Mouse (Mus musculus) neural tube, embryonic 14.5 days (tissue): ENCODE data around the gene Ntf3. TPM values are rescaled to one million over a fixed set of nuclear protein-coding genes. Genes with fewer than 3 reads are reported as not detected.

Experiments used
- ATAC-seq: fragments of 200-750 bp; cut with Nextera tagmentation; 2 replicates; pipeline ENCODE4 v1.8.0; 2017; ENCODE audit warnings: low read depth, mild to moderate bottlenecking, moderate TSS enrichment, moderate library complexity
- H3K27ac ChIP-seq: fragments of 300-500 bp; sonication (generic); 2 replicates; pipeline ENCODE4 v1.5.1; 2014; ENCODE audit warnings: low read depth, mild to moderate bottlenecking, control low read depth, low read length, moderate library complexity, mixed read lengths
- H3K27me3 ChIP-seq: fragments of 300-500 bp; sonication (generic); 2 replicates; pipeline ENCODE4 v1.6.1; 2014; ENCODE audit warnings: low read length; ENCODE audit not compliant: control insufficient read depth, insufficient read depth
- H3K36me3 ChIP-seq: fragments of 300-500 bp; sonication (generic); 2 replicates; pipeline ENCODE4 v1.6.1; 2014; ENCODE audit warnings: low read length, mixed read lengths; ENCODE audit not compliant: control insufficient read depth, insufficient read depth
- H3K4me1 ChIP-seq: fragments of 300-500 bp; sonication (generic); 2 replicates; pipeline ENCODE4 v1.6.1; 2014; ENCODE audit warnings: low read length; ENCODE audit not compliant: control insufficient read depth, insufficient read depth
- H3K4me2 ChIP-seq: fragments of 300-500 bp; sonication (generic); 2 replicates; pipeline ENCODE4 v1.6.1; 2014; ENCODE audit warnings: mild to moderate bottlenecking, low read depth, low read length, control low read depth
- H3K4me3 ChIP-seq: fragments of 300-500 bp; sonication (generic); 2 replicates; pipeline ENCODE4 v1.5.1; 2014; ENCODE audit warnings: low read depth, low read length, control low read depth, mixed read lengths
- H3K9ac ChIP-seq: fragments of 300-500 bp; sonication (generic); replicated peaks from 2 replicates; pipeline ENCODE4 v1.6.1; 2014; ENCODE audit warnings: low read depth, mild to moderate bottlenecking, control low read depth, low read length, mixed read lengths
- H3K9me3 ChIP-seq: fragments of 300-500 bp; sonication (generic); 2 replicates; pipeline ENCODE4 v1.6.1; 2016; ENCODE audit warnings: low read length; ENCODE audit not compliant: control insufficient read depth
- WGBS: fragments of 180-500 bp; shearing (Covaris S2); extraction: QIAGEN DNeasy Blood & Tissue Kit; methylation state at CpG from one replicate; pipeline ENCODE4 v1.1.7; 2014; 5-methylcytosine and 5-hydroxymethylcytosine counted together
- polyA plus RNA-seq: library from polyadenylated mRNA; unstranded; fragments of >200 nt; fragmentation: Nextera tagmentation; extraction: Ambion mirVana; gene quantifications from 2 replicates; pipeline ENCODE4 v1.2.1, GENCODE M21; 2014

Gene Ntf3
- polyA plus RNA-seq = 6.4 and 7.5 TPM in 2 replicates

GRCm38 (mm10) chr6:126166548-126167207 is at the start of gene Ntf3:
TSS of gene Ntf3 (minus strand) at chr6:126166910.
- no peak for ATAC-seq
- Histone ChIP-seq H3K27ac (no peak within 1 kb of the TSS), H3K27me3 (peaks cover 41% of the 10 kb centered on the region), H3K9me3 (no peaks in the 10 kb centered on the region), H3K9ac (no peak within 1 kb of the TSS), H3K4me3 (peak within 1 kb of the TSS; percentile 26), H3K36me3 (no peaks in the 10 kb centered on the region), H3K4me2 (peak within 1 kb of the TSS; percentile 45), H3K4me1 (peaks cover 24% of the 10 kb centered on the region)
- WGBS = under 1% methylated on average over 27 of the region's 27 CpGs

GRCm38 (mm10) chr6:126213330-126213729 is 46.6 kb upstream of the Ntf3 start:
- Histone ChIP-seq H3K9me3 (no peaks in the 10 kb centered on the region), H3K4me2 (no peak overlapping the region), H3K9ac (no peak overlapping the region), H3K4me3 (no peak overlapping the region), H3K27me3 (no peaks in the 10 kb centered on the region), H3K27ac (no peak overlapping the region), H3K4me1 (no peaks in the 10 kb centered on the region), H3K36me3 (no peaks in the 10 kb centered on the region)
- WGBS = 85% methylated on average over 5 of the region's 5 CpGs
- no peak for ATAC-seq

GRCm38 (mm10) chr6:126203366-126203765 is 36.7 kb upstream of the Ntf3 start:
- Histone ChIP-seq H3K27ac (peak overlapping the region; percentile 62), H3K9me3 (no peaks in the 10 kb centered on the region), H3K4me3 (no peak overlapping the region), H3K9ac (no peak overlapping the region), H3K27me3 (no peaks in the 10 kb centered on the region), H3K36me3 (no peaks in the 10 kb centered on the region), H3K4me1 (no peaks in the 10 kb centered on the region), H3K4me2 (no peak overlapping the region)
- WGBS = 76% methylated on average over 4 of the region's 4 CpGs
- peak; percentile 28; the same call in 1 of the 2 replicates for ATAC-seq

DNA sequence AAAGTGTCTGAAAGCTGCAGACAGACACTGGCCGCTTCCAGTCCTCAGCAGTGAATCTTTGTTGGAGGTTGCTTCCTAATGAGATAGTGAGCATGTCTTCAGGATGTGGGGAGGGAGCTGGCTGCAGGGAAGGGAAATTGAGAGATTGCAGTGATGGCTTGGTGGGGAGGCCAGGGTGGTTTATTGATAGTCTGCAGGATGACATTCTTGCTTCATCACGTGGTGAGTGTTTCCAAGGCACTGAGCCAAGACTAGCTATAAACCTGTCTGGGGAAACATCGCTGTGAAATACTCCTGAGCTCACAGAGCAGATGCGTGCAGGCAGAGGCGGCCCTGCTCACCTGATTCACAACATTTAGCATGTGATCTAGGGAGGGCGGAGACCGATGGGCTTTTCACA is 36.2 kb upstream of the Ntf3 start:
- Histone ChIP-seq H3K27ac (peak overlapping the region; percentile 70), H3K9me3 (no peaks in the 10 kb centered on the region), H3K4me2 (no peak overlapping the region), H3K36me3 (no peaks in the 10 kb centered on the region), H3K4me1 (no peaks in the 10 kb centered on the region), H3K4me3 (no peak overlapping the region), H3K9ac (no peak overlapping the region), H3K27me3 (no peaks in the 10 kb centered on the region)
- 40% methylated on average over 7 of the region's 7 CpGs for WGBS
- peak; percentile 95 for ATAC-seq

DNA sequence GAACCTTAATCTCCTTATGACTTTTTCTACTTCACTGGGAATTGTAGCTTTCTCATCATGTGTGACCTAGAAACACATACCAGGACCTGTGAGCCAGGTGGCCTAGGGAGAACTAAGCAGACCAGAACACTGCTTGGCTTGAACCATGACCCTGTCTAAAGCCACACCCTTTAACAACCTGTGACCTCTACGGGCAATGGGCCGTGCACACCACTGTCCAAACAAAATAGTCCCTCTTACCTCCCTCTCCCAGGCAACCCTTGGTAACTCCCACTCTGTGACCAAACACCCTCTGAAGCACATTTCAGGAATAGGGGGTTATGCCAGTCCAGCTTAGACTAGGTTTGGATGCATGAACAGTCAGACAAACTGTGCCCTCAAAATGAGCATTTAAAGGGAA is 35.0 kb upstream of the Ntf3 start:
- ATAC-seq = no peak
- WGBS = 73% methylated on average over 2 of the region's 2 CpGs
- no peaks in the 10 kb centered on the region for H3K9me3 ChIP-seq
- no peaks in the 10 kb centered on the region for H3K27me3 ChIP-seq
- H3K4me3 ChIP-seq = no peak overlapping the region
- no peak overlapping the region for H3K4me2 ChIP-seq
- H3K9ac ChIP-seq = no peak overlapping the region
- H3K4me1 ChIP-seq = no peaks in the 10 kb centered on the region
- no peak overlapping the region for H3K27ac ChIP-seq
- no peaks in the 10 kb centered on the region for H3K36me3 ChIP-seq

- Histone ChIP-seq H3K27me3 (no peaks in the 10 kb centered on the region), H3K4me1 (no peaks in the 10 kb centered on the region), H3K27ac (no peak overlapping the region), H3K9ac (no peak overlapping the region), H3K4me3 (no peak overlapping the region), H3K9me3 (no peaks in the 10 kb centered on the region), H3K36me3 (no peaks in the 10 kb centered on the region), H3K4me2 (no peak overlapping the region)
- ATAC-seq = no peak
- WGBS = 75% methylated on average over 2 of the region's 2 CpGs
Measured at GRCm38 (mm10) chr6:126199916-126200315, 33.2 kb upstream of the Ntf3 start.

GRCm38 (mm10) chr6:126194760-126195159 is 28.1 kb upstream of the Ntf3 start:
- no peak overlapping the region for H3K4me2 ChIP-seq
- no peaks in the 10 kb centered on the region for H3K4me1 ChIP-seq
- WGBS = 70% methylated on average over 4 of the region's 4 CpGs
- H3K27me3 ChIP-seq = no peaks in the 10 kb centered on the region
- no peak for ATAC-seq
- no peak overlapping the region for H3K4me3 ChIP-seq
- H3K27ac ChIP-seq = no peak overlapping the region
- H3K36me3 ChIP-seq = no peaks in the 10 kb centered on the region
- no peak overlapping the region for H3K9ac ChIP-seq
- H3K9me3 ChIP-seq = no peaks in the 10 kb centered on the region

DNA sequence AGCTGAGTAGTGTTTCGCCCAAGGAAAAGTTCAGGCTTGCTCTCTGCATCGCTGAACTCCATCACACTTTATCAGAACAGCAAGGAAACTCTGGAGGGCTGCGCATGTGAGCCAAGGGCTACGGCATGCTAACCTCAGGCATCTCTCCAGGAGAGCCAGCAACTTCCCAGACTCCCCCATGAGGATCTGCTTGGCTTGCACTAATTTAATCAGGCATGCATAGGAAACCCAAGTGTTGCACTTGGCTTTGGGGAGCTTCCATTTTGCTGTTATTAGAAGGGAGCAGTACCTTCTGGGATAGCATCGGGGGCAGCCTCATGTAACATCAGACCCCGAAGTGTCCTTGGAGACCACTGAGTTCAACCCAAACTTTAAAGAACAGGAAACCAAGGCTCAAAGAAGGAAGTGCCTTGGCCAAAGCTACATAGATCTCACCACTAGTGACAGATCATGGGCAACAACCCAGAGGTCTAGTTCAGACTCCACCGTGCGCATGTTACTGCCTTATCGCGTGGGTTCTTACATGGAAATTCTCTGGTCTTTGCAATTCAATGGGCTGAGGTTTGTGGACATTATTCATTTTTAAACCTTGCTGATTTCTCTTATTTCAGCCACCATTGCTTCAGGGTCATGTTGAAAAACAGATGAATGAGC is 23.6 kb upstream of the Ntf3 start:
- H3K9me3 ChIP-seq = no peaks in the 10 kb centered on the region
- WGBS = 88% methylated on average over 10 of the region's 10 CpGs
- no peak overlapping the region for H3K9ac ChIP-seq
- H3K4me1 ChIP-seq = no peaks in the 10 kb centered on the region
- ATAC-seq = no peak
- no peaks in the 10 kb centered on the region for H3K27me3 ChIP-seq
- H3K4me3 ChIP-seq = no peak overlapping the region
- no peak overlapping the region for H3K4me2 ChIP-seq
- no peak overlapping the region for H3K27ac ChIP-seq
- H3K36me3 ChIP-seq = no peaks in the 10 kb centered on the region

- Histone ChIP-seq H3K36me3 (no peaks in the 10 kb centered on the region), H3K27me3 (no peaks in the 10 kb centered on the region), H3K9ac (no peak overlapping the region), H3K4me1 (no peaks in the 10 kb centered on the region), H3K27ac (no peak overlapping the region), H3K9me3 (no peaks in the 10 kb centered on the region), H3K4me2 (no peak overlapping the region), H3K4me3 (no peak overlapping the region)
- WGBS = 43% methylated on average over 8 of the region's 8 CpGs
- no peak for ATAC-seq
Measured at GRCm38 (mm10) chr6:126187400-126187799, 20.7 kb upstream of the Ntf3 start.
